Mouse (Mus musculus): ENCODE measurements around the gene Pros1. TPM values are rescaled to one million over a fixed set of nuclear protein-coding genes. Genes with fewer than 3 reads are reported as not detected.

Pros1 gene
- total RNA-seq, 2 experiments from 2014 or later, result 8.5 to 9.5 TPM

GRCm38 (mm10) chr16:62845341-62845740 lies 8.8 kb upstream of the Pros1 start:
- peak overlapping the region; percentile 78; the same call in 1 of the 2 replicates for H3K4me3 ChIP-seq
- no peak for DNase-seq (ENCODE audit: low spot score in 2 of 2)
- no peak overlapping the region for H3K27ac ChIP-seq
- TF ChIP-seq CTCF (conservative IDR thresholded peaks at IDR 0.05), result no peak

- no peak for TF ChIP-seq CTCF (conservative IDR thresholded peaks at IDR 0.05)
- peak; percentile 90 to 98 for DNase-seq (ENCODE audit: low spot score in 2 of 2)
- peak within 1 kb of the TSS; percentile 78 for H3K4me3 ChIP-seq
- H3K27ac ChIP-seq, result peak within 1 kb of the TSS; percentile 65
These were observed 7.4 kb upstream of the Pros1 start, which contains the start of gene Arl13b for GRCm38 (mm10) chr16:62846498-62847312. Gene Arl13b, minus strand, starts transcription at chr16:62847040.

DNA sequence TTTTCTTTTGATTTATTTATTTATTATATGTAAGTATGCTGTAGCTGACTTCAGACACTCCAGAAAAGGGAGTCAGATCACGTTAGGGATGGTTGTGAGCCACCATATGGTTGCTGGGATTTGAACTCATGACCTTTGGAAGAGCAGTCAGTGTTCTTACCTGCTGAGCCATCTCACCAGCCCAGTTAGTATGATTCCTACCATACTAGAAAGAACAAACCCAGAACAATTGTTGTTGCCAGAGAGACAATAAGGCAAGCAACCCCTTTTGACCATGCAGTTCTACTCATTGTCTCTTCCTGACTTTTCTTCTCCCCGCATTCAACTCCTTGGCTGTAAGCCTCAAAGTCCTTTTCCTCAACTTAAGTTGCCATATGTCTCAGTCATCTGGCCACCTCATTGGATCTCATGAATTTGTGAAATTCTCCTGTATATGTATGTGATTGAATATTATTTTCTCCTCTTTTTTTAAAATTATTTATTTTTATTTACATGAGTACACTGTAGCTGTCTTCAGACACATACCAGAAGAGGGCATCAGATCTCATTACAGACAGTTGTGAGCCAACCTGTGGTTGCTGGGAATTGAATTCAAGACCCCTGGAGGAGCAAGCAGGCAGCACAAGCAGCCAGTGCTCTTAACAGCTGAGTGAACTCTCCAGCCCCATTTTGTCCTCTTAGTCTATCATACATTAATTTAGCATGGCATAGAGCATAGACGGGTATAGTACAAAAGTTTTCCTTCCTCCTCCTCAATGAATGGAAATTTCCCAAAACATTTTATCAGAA lies 1.4 kb upstream of the Pros1 start:
- no peak for DNase-seq (ENCODE audit: low spot score in 2 of 2)
- no peak overlapping the region for H3K27ac ChIP-seq
- no peak overlapping the region for H3K4me3 ChIP-seq
- peak; percentile 39 for TF ChIP-seq CTCF (conservative IDR thresholded peaks at IDR 0.05)

DNA sequence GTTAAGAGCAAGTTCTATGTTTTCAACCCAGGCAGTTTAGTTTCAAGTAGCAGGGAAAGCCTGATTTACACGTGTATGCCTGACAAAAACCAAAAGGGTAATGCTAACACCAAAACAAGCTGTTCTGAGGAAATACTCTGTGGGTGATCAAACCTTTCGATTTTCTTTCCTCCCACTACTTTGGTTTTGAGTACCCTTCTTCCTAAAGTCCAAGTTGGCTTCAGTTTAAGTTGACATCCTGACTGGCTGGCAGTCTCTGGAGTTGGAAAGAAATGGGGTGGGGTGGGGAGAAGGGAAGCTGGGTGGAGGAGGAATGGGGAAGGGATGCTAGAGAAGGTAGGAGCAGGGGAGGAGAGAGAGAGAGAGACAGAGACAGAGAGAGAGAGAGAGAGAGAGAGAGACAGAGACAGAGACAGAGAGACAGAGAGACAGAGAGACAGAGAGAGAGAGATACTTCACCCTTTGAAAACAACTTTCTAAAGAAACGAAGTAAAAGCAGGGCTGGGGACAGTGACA lies 438 bp upstream of the Pros1 start:
- no peak for DNase-seq (ENCODE audit: low spot score in 2 of 2)
- TF ChIP-seq CTCF (conservative IDR thresholded peaks at IDR 0.05), result no peak
- Histone ChIP-seq H3K27ac (peak overlapping the region; percentile 90; the same call in 1 of the 2 replicates), H3K4me3 (peak overlapping the region; percentile 72)

DNA sequence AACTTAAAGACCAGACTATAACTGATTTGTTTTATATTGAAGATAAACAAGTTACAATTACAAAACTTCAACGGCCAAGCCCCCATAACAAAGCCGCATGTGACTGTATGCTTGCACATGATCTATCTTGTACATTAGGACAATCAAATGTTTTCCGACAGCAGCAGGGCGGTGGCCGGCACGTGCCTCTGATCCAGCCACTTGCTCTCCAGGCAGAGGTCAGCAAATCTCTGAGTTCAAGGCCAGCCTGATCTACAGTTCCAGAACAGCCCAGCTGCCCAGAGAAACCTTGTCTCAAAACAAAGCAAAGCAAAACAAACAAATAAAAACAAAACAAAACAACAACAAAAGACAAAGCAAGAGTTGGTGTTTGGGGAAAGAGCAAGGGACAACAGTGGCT lies 1.3 kb downstream of the Pros1 start:
- no peak for TF ChIP-seq CTCF (conservative IDR thresholded peaks at IDR 0.05)
- no peak overlapping the region for H3K27ac ChIP-seq

GRCm38 (mm10) chr16:62856273-62856672 lies 2.2 kb downstream of the Pros1 start:
- Histone ChIP-seq H3K4me3 (no peak overlapping the region), H3K27ac (no peak overlapping the region)
- no peak for DNase-seq (ENCODE audit: low spot score in 2 of 2)
- no peak for TF ChIP-seq CTCF (conservative IDR thresholded peaks at IDR 0.05)

More for the DNA sequence above, 1.3 kb downstream of the Pros1 start:
- no peak overlapping the region; the same call in 1 of the 2 replicates for H3K4me3 ChIP-seq
- no peak for DNase-seq (ENCODE audit: low spot score in 2 of 2)

DNA sequence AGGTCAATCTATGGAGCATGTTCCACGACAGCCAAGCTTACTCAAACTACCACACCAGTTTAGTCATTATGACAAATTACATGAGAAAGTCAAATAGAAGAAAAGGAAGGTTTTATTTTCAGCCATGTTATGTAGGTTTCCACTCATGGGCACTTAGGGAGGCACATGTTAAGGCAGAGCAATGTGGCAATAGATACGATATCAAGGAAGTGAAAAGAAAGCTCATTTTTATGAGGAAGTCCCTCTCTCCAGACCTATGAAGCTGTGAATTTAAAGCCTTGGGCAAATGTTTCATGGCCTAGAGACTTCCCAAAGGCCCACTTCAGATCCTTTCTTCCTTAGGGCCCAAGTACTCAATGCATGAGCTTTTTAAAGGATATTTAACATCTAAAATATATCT lies 3.4 kb downstream of the Pros1 start:
- no peak for DNase-seq (ENCODE audit: low spot score in 2 of 2)
- H3K4me3 ChIP-seq, result no peak overlapping the region
- no peak overlapping the region for H3K27ac ChIP-seq
- no peak for TF ChIP-seq CTCF (conservative IDR thresholded peaks at IDR 0.05)

DNA sequence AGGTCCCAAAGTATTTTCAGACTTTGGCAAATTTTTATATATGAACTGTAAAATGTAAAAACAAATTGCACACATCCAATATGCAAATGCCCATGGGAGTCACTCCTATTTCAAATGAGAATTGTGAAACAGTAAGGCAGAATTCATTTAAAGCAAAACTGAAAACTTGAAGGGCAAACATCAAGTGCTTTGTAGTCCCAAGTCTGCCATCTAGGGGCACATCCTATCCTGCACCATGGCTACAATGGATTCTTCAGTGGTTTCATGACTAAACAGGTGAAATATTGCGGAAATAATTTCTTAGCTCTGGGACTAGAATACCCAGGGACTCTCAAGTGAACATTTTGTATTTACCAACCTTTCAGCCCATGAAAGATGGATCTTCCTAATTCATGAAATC lies 3.9 kb downstream of the Pros1 start:
- H3K4me3 ChIP-seq, result no peak overlapping the region

GRCm38 (mm10) chr16:62860140-62860539 lies 6.0 kb downstream of the Pros1 start:
- Histone ChIP-seq H3K27ac (no peak overlapping the region), H3K4me3 (no peak overlapping the region)
- TF ChIP-seq CTCF (conservative IDR thresholded peaks at IDR 0.05), result no peak
- DNase-seq (ENCODE audit: low spot score in 2 of 2), result no peak

More for the DNA sequence above, 3.9 kb downstream of the Pros1 start:
- peak; percentile 80 for TF ChIP-seq CTCF (conservative IDR thresholded peaks at IDR 0.05)
- H3K27ac ChIP-seq, result no peak overlapping the region
- DNase-seq (ENCODE audit: low spot score in 2 of 2), result peak in 1 of 2 experiments; percentile 14

DNA sequence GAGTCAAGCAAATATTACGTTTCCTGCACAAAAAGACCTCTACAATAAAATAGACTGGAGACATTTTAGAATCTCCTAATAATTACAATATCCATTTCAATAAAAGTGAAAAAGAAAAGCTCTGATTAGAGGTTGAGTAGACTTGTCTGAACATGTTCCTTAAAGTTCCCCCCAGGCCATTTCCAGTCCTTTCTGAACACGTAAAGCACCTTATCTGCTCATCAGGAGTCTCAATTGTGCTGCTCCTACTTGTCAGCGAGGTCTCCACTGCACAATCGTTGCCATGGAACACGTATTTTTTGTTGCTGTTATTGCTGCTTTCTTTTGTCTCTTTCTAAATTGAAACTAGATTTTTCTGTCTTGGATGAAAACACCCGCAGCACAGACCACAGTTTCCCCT lies 7.3 kb downstream of the Pros1 start:
- TF ChIP-seq CTCF (conservative IDR thresholded peaks at IDR 0.05), result no peak
- H3K4me3 ChIP-seq, result peak overlapping the region; percentile 22; the same call in 1 of the 2 replicates
- peak overlapping the region; percentile 56 for H3K27ac ChIP-seq
- no peak for DNase-seq (ENCODE audit: low spot score in 2 of 2)

- no peak overlapping the region for H3K27ac ChIP-seq
- no peak for TF ChIP-seq CTCF (conservative IDR thresholded peaks at IDR 0.05)
- H3K4me3 ChIP-seq, result no peak overlapping the region
- DNase-seq (ENCODE audit: low spot score in 2 of 2), result no peak
These were observed 18.6 kb downstream of the Pros1 start for GRCm38 (mm10) chr16:62872688-62873117.

DNA sequence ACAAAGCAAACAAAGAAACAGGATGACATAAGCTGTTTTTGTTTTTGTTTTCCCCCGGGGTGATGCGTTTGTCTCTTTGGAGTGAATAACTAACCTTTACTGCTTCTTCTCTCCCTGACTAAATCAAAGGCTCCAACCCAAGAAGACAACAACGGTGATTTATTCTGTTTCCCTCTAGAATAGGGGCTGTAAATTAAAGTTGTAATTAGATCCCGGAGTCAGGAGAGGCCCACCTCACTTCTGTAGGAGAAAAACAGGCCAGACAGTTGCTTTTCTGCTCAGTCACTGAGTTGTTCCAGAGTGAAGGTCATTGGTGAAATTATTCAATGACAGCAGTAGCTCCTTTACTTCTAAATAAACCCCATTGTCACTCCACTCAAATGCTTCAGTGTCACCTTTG lies 19.1 kb downstream of the Pros1 start:
- Histone ChIP-seq H3K27ac (no peak overlapping the region), H3K4me3 (no peak overlapping the region)
- DNase-seq (ENCODE audit: low spot score in 2 of 2), result no peak
- no peak for TF ChIP-seq CTCF (conservative IDR thresholded peaks at IDR 0.05)

DNA sequence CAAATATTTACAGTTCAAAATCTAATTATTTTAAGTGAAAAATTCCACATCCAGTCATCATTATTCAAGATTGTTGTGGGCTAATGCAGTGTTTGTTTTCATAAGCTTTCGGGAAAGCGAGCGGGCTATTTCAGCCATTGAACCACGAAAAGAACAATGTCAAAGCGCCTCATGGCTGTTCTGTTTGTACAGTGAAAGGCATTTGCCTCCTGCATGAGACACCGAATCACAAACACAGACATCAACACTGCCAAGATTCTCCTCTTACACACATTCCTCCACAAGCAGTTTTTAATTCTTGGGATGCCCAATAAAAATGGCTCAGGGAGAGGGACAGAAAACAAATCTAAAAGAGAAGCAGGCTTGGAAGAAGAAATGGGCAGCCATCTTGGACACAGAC lies 20.0 kb downstream of the Pros1 start:
- DNase-seq (ENCODE audit: low spot score in 2 of 2), result no peak
- no peak overlapping the region for H3K4me3 ChIP-seq
- H3K27ac ChIP-seq, result no peak overlapping the region
- no peak for TF ChIP-seq CTCF (conservative IDR thresholded peaks at IDR 0.05)

Data from layer of hippocampus, adult 2 months (tissue).